Mouse (Mus musculus): ENCODE data around the gene Ifih1. TPM values are rescaled to one million over a fixed set of nuclear protein-coding genes. Genes with fewer than 3 reads are reported as not detected.

Ifih1 gene
- polyA plus RNA-seq, 1 experiment from 2014 or later, result 3.2 TPM

DNA sequence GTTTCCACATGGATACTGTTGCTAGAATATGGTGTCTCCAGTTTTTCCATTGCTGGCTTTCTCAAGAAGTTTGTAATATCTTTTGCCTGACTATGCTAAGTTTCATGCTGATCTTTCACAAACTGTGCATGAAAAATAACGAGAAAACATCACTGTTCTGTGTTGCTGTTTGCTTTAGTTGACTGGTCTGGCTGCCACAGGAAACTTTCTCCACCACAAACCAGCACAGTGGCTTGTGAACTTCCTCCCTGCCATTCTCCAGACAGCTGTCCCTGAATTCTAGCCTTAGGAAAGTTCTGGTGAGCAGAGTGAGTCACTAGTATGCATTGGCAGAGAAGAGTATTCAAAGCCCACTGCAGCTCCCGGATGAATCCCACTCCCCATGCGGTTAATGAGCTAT lies 71.1 kb downstream of the Ifih1 start:
- H3K4me3 ChIP-seq (ENCODE audit: low read length), result no peak overlapping the region
- no peak for ATAC-seq (replicated peaks; ENCODE audit: extremely low read depth, insufficient read depth, low FRiP score)
- no peaks in the 10 kb centered on the region for H3K4me1 ChIP-seq (ENCODE audit: control insufficient read depth, insufficient read depth, low read length)
- no peaks in the 10 kb centered on the region for H3K27me3 ChIP-seq (ENCODE audit: control insufficient read depth, insufficient read depth, low read length)
- no peak overlapping the region for H3K27ac ChIP-seq (ENCODE audit: low read length)
- H3K9me3 ChIP-seq (replicated peaks; ENCODE audit: control insufficient read depth, low read length), result no peaks in the 10 kb centered on the region
- H3K9ac ChIP-seq (ENCODE audit: low read length), result no peak overlapping the region
- H3K4me2 ChIP-seq (ENCODE audit: low read depth, low read length), result no peak overlapping the region
- no peaks in the 10 kb centered on the region for H3K36me3 ChIP-seq (ENCODE audit: control insufficient read depth, insufficient read depth)
- WGBS, result 63% methylated on average over 3 of the region's 3 CpGs

DNA sequence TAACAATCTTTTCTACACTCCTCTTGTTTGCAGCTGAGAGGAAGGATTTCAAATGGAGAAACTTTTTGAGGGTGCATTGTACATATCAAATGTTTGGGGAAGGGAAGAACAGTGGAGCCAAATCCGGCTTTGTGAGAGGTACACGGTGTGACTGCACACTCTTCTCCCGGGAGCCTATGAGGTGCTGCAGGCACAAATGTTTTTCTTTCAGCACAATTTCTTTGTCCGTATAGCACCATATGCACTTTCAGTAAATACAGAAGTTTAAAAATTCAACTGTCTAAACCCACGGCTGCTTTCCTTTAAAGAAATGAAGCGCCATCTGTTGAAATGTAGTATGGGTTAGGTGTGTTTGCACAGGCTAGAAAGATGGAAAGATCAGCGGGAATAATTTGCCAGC lies 71.8 kb downstream of the Ifih1 start:
- Histone ChIP-seq H3K4me2 (ENCODE audit: low read depth, low read length) (no peak overlapping the region), H3K9me3 (replicated peaks; ENCODE audit: control insufficient read depth, low read length) (no peaks in the 10 kb centered on the region), H3K9ac (ENCODE audit: low read length) (no peak overlapping the region), H3K4me3 (ENCODE audit: low read length) (no peak overlapping the region), H3K36me3 (ENCODE audit: control insufficient read depth, insufficient read depth) (no peaks in the 10 kb centered on the region), H3K27me3 (ENCODE audit: control insufficient read depth, insufficient read depth, low read length) (no peaks in the 10 kb centered on the region), H3K4me1 (ENCODE audit: control insufficient read depth, insufficient read depth, low read length) (no peaks in the 10 kb centered on the region), H3K27ac (ENCODE audit: low read length) (no peak overlapping the region)
- ATAC-seq (replicated peaks; ENCODE audit: extremely low read depth, insufficient read depth, low FRiP score), result no peak
- WGBS, result 71% methylated on average over 7 of the region's 7 CpGs

DNA sequence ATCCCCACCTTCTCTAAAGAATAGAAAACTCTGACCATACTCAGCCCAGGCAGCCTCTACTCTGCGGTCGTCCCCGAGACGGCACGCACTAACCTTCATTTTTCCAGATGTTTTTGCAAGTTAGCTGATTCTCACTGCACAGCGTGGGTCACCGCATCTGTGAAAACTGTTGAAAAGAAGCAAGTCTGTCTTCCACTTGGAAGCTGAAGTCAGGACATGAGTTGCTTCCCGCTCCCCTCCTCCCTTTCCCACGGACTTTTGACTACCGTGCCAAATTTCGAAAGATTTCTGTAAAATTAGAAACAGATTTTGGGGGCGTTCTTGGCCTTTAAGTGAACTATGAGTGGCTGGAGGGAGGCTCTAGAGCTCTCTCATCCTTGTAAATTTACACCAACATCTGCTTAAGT lies 72.3 kb downstream of the Ifih1 start, which contains the start of gene Fap:
TSS of gene Fap (minus strand) at position 323 of the 407 bp plus-strand sequence.
- 66% methylated on average over 12 of the region's 12 CpGs for WGBS
- Histone ChIP-seq H3K4me3 (ENCODE audit: low read length) (peak within 1 kb of the TSS; percentile 34), H3K27ac (ENCODE audit: low read length) (peak within 1 kb of the TSS; percentile 66), H3K9ac (ENCODE audit: low read length) (peak within 1 kb of the TSS; percentile 17; the same call in 1 of the 2 replicates), H3K27me3 (ENCODE audit: control insufficient read depth, insufficient read depth, low read length) (no peaks in the 10 kb centered on the region), H3K9me3 (replicated peaks; ENCODE audit: control insufficient read depth, low read length) (no peaks in the 10 kb centered on the region), H3K4me2 (ENCODE audit: low read depth, low read length) (peak within 1 kb of the TSS; percentile 37), H3K4me1 (ENCODE audit: control insufficient read depth, insufficient read depth, low read length) (no peaks in the 10 kb centered on the region), H3K36me3 (ENCODE audit: control insufficient read depth, insufficient read depth) (no peaks in the 10 kb centered on the region)
- no peak for ATAC-seq (replicated peaks; ENCODE audit: extremely low read depth, insufficient read depth, low FRiP score)

DNA sequence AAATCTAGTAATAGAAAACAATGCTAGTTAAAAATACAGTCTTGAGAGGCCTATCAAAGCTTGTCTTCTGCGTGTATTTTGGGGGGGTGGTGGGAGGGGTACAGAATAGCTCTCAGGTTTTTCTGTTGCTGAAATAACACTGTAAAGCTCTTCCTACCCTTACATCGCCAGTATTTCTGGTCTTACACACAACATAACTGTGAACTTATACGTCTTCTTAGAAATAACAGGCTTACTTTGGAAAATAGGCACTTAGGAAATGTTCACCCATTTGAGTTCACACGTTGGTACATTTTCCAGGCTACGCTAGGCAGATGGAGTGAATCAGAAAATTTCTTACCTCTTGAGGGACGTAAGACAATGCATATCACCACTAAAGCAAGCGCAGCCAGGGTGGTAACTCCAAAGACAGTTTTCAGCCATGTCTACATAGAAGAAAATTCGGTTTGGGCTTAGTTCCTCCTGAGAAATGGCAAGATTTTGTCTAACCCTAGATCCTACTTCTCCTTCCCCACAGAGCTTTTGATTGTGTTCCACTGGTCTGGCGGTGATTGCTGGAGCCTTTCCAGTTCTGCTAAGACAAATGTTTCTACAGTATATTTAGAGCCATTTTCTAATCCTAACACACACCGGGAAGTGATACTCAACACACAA lies 72.8 kb downstream of the Ifih1 start:
- ATAC-seq (replicated peaks; ENCODE audit: extremely low read depth, insufficient read depth, low FRiP score), result no peak
- Histone ChIP-seq H3K36me3 (ENCODE audit: control insufficient read depth, insufficient read depth) (no peaks in the 10 kb centered on the region), H3K27me3 (ENCODE audit: control insufficient read depth, insufficient read depth, low read length) (no peaks in the 10 kb centered on the region), H3K4me1 (ENCODE audit: control insufficient read depth, insufficient read depth, low read length) (no peaks in the 10 kb centered on the region), H3K4me3 (ENCODE audit: low read length) (peak overlapping the region; percentile 34), H3K4me2 (ENCODE audit: low read depth, low read length) (peak overlapping the region; percentile 37), H3K9me3 (replicated peaks; ENCODE audit: control insufficient read depth, low read length) (no peaks in the 10 kb centered on the region), H3K27ac (ENCODE audit: low read length) (peak overlapping the region; percentile 66), H3K9ac (ENCODE audit: low read length) (peak overlapping the region; percentile 17; the same call in 1 of the 2 replicates)
- WGBS, result 71% methylated on average over 10 of the region's 10 CpGs

DNA sequence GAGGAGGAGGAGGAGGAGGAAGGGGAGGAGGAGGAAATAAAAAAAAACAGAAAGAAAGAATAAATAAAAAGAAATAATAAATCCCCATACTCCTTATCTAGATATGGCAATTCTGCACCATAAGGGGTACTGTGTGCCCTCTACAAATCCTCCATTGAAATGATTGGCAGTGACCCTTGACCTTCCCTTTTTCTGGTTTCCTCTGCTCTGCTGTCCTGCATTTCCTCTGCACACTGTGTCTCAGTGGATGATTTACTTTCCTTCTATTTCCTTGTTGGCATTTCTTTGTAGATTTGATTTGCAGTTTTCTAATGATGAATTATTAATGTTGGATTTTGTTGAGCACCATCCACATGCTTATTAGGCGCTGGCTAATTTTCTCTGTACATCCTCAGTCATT lies 81.4 kb downstream of the Ifih1 start:
- Histone ChIP-seq H3K36me3 (ENCODE audit: control insufficient read depth, insufficient read depth) (no peaks in the 10 kb centered on the region), H3K27ac (ENCODE audit: low read length) (no peak overlapping the region), H3K4me3 (ENCODE audit: low read length) (no peak overlapping the region), H3K9me3 (replicated peaks; ENCODE audit: control insufficient read depth, low read length) (no peaks in the 10 kb centered on the region), H3K4me2 (ENCODE audit: low read depth, low read length) (no peak overlapping the region), H3K27me3 (ENCODE audit: control insufficient read depth, insufficient read depth, low read length) (no peaks in the 10 kb centered on the region), H3K4me1 (ENCODE audit: control insufficient read depth, insufficient read depth, low read length) (no peaks in the 10 kb centered on the region), H3K9ac (ENCODE audit: low read length) (no peak overlapping the region)
- 80% methylated on average over 1 of the region's 1 CpGs for WGBS
- ATAC-seq (replicated peaks; ENCODE audit: extremely low read depth, insufficient read depth, low FRiP score), result no peak

DNA sequence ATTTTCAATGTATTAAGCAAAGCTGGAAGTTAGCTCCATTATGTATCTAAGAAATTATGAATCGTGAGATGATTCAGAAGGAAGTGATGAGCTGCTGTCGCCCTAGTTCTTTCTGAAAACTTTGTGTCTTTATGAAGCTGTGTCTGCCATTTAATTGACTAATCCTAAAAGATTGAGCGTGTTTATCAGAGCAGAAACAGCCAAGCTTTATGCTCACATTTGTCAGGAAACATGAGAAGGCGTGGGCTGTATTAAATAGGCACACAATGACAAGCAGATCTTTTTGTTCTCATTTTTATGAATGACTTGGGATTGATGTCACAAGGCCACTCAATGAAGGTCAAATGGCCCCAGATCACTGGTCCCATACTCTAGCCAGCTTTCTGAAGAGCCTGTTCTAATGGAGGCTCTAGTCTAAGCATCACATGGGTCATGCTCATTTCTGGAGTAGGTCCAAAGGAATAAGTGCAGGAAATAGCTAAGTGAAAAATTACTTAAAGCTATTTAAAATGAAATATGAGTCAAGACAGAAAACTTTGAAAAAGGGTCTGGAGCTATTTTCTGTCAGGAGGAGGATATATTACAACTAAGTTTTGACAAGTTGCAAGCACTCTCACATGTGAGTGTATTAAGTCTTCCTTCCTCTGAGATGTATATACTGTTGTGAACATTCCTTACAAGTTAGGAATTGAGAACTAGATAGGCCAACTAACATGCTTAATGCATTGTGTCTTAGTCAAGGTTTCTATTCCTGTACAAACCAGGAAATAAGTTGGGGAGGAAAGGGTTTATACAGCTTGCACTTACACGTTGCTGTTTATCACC lies 83.2 kb downstream of the Ifih1 start:
- Histone ChIP-seq H3K27me3 (ENCODE audit: control insufficient read depth, insufficient read depth, low read length) (no peaks in the 10 kb centered on the region), H3K9me3 (replicated peaks; ENCODE audit: control insufficient read depth, low read length) (no peaks in the 10 kb centered on the region), H3K4me3 (ENCODE audit: low read length) (no peak overlapping the region), H3K27ac (ENCODE audit: low read length) (no peak overlapping the region), H3K4me1 (ENCODE audit: control insufficient read depth, insufficient read depth, low read length) (no peaks in the 10 kb centered on the region), H3K36me3 (ENCODE audit: control insufficient read depth, insufficient read depth) (no peaks in the 10 kb centered on the region), H3K4me2 (ENCODE audit: low read depth, low read length) (no peak overlapping the region), H3K9ac (ENCODE audit: low read length) (no peak overlapping the region)
- no peak for ATAC-seq (replicated peaks; ENCODE audit: extremely low read depth, insufficient read depth, low FRiP score)
- WGBS, result 65% methylated on average over 5 of the region's 5 CpGs

DNA sequence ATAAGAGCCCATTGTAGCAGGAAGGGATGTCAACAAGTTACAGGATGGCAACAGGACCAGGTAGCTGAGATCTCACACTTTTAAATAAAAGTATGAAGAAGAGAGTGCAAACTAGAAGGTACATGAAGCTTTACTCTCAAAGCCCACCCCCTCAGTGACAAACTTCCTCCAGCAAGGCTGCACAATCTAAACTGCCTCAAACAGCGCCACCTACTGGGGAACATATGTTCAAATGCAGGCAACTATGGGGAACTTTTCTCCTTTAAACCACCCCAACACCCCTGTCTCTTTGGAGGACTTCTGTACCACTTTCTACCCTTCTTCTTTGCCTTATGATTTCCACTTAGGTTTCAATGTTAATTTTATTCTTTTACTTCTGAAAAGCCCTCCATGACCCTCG lies 88.6 kb downstream of the Ifih1 start:
- Histone ChIP-seq H3K36me3 (ENCODE audit: control insufficient read depth, insufficient read depth) (no peaks in the 10 kb centered on the region), H3K27me3 (ENCODE audit: control insufficient read depth, insufficient read depth, low read length) (no peaks in the 10 kb centered on the region), H3K4me3 (ENCODE audit: low read length) (no peak overlapping the region), H3K4me2 (ENCODE audit: low read depth, low read length) (no peak overlapping the region), H3K9me3 (replicated peaks; ENCODE audit: control insufficient read depth, low read length) (no peaks in the 10 kb centered on the region), H3K27ac (ENCODE audit: low read length) (no peak overlapping the region), H3K9ac (ENCODE audit: low read length) (no peak overlapping the region), H3K4me1 (ENCODE audit: control insufficient read depth, insufficient read depth, low read length) (no peaks in the 10 kb centered on the region)
- 57% methylated on average over 2 of the region's 2 CpGs for WGBS
- no peak for ATAC-seq (replicated peaks; ENCODE audit: extremely low read depth, insufficient read depth, low FRiP score)

DNA sequence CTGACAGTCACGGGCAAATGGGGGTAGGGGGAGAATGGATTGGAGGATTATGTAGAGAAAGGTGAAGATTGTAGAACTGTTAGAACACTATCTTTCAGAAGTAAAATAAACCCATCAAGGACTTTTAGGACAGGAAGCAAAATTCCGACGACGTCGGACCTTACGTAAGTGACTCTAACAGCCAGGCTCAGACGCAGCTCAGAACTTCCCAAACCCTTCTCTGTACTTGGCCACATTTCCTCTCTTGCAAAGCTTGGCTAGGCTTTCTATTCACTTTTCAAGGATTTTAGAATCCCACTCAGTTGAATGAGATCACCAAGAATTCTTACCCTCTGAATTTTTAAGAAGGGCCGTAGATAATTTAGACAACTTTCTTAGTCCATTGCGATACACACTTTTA lies 89.7 kb downstream of the Ifih1 start:
- Histone ChIP-seq H3K4me2 (ENCODE audit: low read depth, low read length) (no peak overlapping the region), H3K4me1 (ENCODE audit: control insufficient read depth, insufficient read depth, low read length) (no peaks in the 10 kb centered on the region), H3K9ac (ENCODE audit: low read length) (no peak overlapping the region), H3K4me3 (ENCODE audit: low read length) (no peak overlapping the region), H3K36me3 (ENCODE audit: control insufficient read depth, insufficient read depth) (no peaks in the 10 kb centered on the region), H3K9me3 (replicated peaks; ENCODE audit: control insufficient read depth, low read length) (no peaks in the 10 kb centered on the region), H3K27ac (ENCODE audit: low read length) (no peak overlapping the region), H3K27me3 (ENCODE audit: control insufficient read depth, insufficient read depth, low read length) (no peaks in the 10 kb centered on the region)
- WGBS, result 88% methylated on average over 9 of the region's 9 CpGs
- no peak for ATAC-seq (replicated peaks; ENCODE audit: extremely low read depth, insufficient read depth, low FRiP score)

DNA sequence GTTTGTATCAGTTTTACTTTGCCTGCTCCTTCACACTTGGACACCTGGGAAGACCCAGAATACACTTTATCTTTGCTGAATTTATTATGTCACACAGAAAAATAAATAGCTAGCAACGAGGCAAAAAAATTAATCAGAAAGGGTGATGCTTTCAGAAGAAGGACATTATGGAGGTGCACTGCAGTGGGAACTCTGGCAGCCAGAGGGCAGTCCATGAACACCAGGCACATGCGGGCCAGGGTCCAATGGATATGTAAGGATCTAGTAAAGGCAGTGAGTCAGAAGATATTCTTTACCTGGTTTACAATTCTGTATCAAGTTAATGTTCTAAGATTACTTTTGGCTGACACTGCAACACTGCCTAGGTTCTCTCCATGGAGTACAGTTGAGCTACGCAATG lies 96.4 kb downstream of the Ifih1 start:
- Histone ChIP-seq H3K36me3 (ENCODE audit: control insufficient read depth, insufficient read depth) (no peaks in the 10 kb centered on the region), H3K4me1 (ENCODE audit: control insufficient read depth, insufficient read depth, low read length) (no peaks in the 10 kb centered on the region), H3K4me2 (ENCODE audit: low read depth, low read length) (no peak overlapping the region), H3K9ac (ENCODE audit: low read length) (no peak overlapping the region), H3K9me3 (replicated peaks; ENCODE audit: control insufficient read depth, low read length) (no peaks in the 10 kb centered on the region), H3K27me3 (ENCODE audit: control insufficient read depth, insufficient read depth, low read length) (no peaks in the 10 kb centered on the region), H3K4me3 (ENCODE audit: low read length) (no peak overlapping the region), H3K27ac (ENCODE audit: low read length) (no peak overlapping the region)
- 80% methylated on average over 3 of the region's 3 CpGs for WGBS
- no peak for ATAC-seq (replicated peaks; ENCODE audit: extremely low read depth, insufficient read depth, low FRiP score)

Measured in heart, embryonic 16.5 days (tissue).